Mouse (Mus musculus) adrenal gland, postnatal 25 days (tissue): Measurements from ENCODE around the gene Ralgapb. TPM values are rescaled to one million over a fixed set of nuclear protein-coding genes. Genes with fewer than 3 reads are reported as not detected.
"Not testable (repeated sequence)": the region's sequence is repeated elsewhere in the genome, so short reads cannot be mapped to it uniquely, and the experiment has no call there.

Source experiments
- DNase-seq: peaks from one replicate; pipeline ENCODE4 v3.0.0; 2021; ENCODE audit warnings: mixed read lengths
- long read RNA-seq: library from polyadenylated mRNA; stranded (forward); transcript quantifications from one replicate; pipeline ENCODE4 v2.0.0, GENCODE M21; 2021
- total RNA-seq: library from RNA; stranded (reverse); gene quantifications from 2 replicates; pipeline ENCODE4 v1.2.3, GENCODE M21; 2021

Gene Ralgapb
- total RNA-seq = 68.9 and 72.1 TPM in 2 replicates
- long read RNA-seq, partial matches to known transcripts = 5 of 7 reads
- long read RNA-seq, other reads (novel, unspliced or antisense) = 2 of 7 reads

GRCm38 (mm10) chr2:158409595-158410021, at the start of gene Ralgapb:
Gene Ralgapb, plus strand, starts transcription at chr2:158409848.
- peak; percentile 99 for DNase-seq

GRCm38 (mm10) chr2:158360873-158361677, 48.6 kb upstream of the Ralgapb start:
- peak; percentile 85 for DNase-seq

- DNase-seq = no peak
Measured at GRCm38 (mm10) chr2:158361678-158362320, 47.8 kb upstream of the Ralgapb start.

- no peak for DNase-seq
Measured at GRCm38 (mm10) chr2:158364175-158364574, 45.5 kb upstream of the Ralgapb start.

GRCm38 (mm10) chr2:158365099-158365850, 44.4 kb upstream of the Ralgapb start:
- DNase-seq = no peak

- DNase-seq = no peak
Measured at GRCm38 (mm10) chr2:158367654-158368053, 42.0 kb upstream of the Ralgapb start.

- DNase-seq = no peak
Measured at GRCm38 (mm10) chr2:158368313-158368712, 41.3 kb upstream of the Ralgapb start.

GRCm38 (mm10) chr2:158369474-158370172, 40.0 kb upstream of the Ralgapb start:
- DNase-seq = no peak

- no peak for DNase-seq
Measured at GRCm38 (mm10) chr2:158370173-158370550, 39.5 kb upstream of the Ralgapb start.

GRCm38 (mm10) chr2:158373061-158373460, 36.6 kb upstream of the Ralgapb start:
- DNase-seq = no peak

GRCm38 (mm10) chr2:158373516-158373915, 36.1 kb upstream of the Ralgapb start:
- DNase-seq = no peak

- peak; percentile 48 for DNase-seq
Measured at GRCm38 (mm10) chr2:158375443-158376122, 34.1 kb upstream of the Ralgapb start, which contains the start of gene Snhg11. Gene Snhg11, plus strand, starts transcription at chr2:158375638.

GRCm38 (mm10) chr2:158376123-158376687, 33.4 kb upstream of the Ralgapb start:
- DNase-seq = no peak

- DNase-seq = no peak
Measured at GRCm38 (mm10) chr2:158376798-158377197, 32.9 kb upstream of the Ralgapb start.

GRCm38 (mm10) chr2:158377811-158378210, 31.8 kb upstream of the Ralgapb start:
- no peak for DNase-seq

- DNase-seq = peak; percentile 29
Measured at GRCm38 (mm10) chr2:158379354-158380078, 30.1 kb upstream of the Ralgapb start.

- DNase-seq = no peak
Measured at GRCm38 (mm10) chr2:158386072-158386471, 23.6 kb upstream of the Ralgapb start.

GRCm38 (mm10) chr2:158389421-158389820, 20.2 kb upstream of the Ralgapb start:
- no peak for DNase-seq

- no peak for DNase-seq
Measured at GRCm38 (mm10) chr2:158396369-158396768, 13.3 kb upstream of the Ralgapb start.

GRCm38 (mm10) chr2:158397140-158397539, 12.5 kb upstream of the Ralgapb start:
- DNase-seq = not testable (repeated sequence)
